Mouse (Mus musculus) kidney, adult 8-10 months (tissue): ENCODE data around the gene 1700014D04Rik.
"Not testable (repeated sequence)": the region's sequence is repeated elsewhere in the genome, so short reads cannot be mapped to it uniquely, and the experiment has no call there.

Source experiments
- DNase-seq, 2 experiments: peaks; one replicate each; pipeline ENCODE4 v3.0.0; 2022

The 1700014D04Rik gene

DNA sequence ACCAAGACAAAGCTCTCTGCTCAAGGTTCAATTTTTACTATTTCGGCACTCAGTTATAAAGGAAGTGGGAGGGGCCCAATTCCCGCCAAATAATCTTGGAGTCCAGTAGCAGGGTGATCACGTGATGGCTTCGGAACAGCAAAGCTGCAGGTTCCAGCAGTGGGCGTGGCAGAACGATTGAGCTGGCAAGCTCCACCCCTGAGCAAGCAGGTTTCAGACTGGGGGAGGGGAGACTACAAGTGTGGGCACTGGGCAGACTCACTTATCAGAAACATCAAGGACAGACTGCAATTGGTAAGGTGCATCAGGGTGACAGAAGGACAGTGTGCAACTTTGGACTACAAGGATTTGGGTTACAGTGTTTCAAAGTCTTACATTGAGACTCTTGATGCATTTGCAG lies 12.2 kb downstream of the 1700014D04Rik start:
- DNase-seq = peak in 1 of 2 experiments; percentile 6

GRCm38 (mm10) chr13:59733936-59734335 lies 12.6 kb downstream of the 1700014D04Rik start:
- no peak for DNase-seq

- no peak for DNase-seq
Measured at GRCm38 (mm10) chr13:59731652-59732051, 14.9 kb downstream of the 1700014D04Rik start, which contains the start of gene Spata31d1d. Gene Spata31d1d, minus strand, starts transcription at chr13:59731752.

GRCm38 (mm10) chr13:59728378-59729093 lies 18.0 kb downstream of the 1700014D04Rik start:
- peak; percentile 64 to 80 for DNase-seq

GRCm38 (mm10) chr13:59726139-59726867 lies 20.2 kb downstream of the 1700014D04Rik start:
- DNase-seq = no peak

- DNase-seq = not testable (repeated sequence)
Measured at GRCm38 (mm10) chr13:59722089-59722488, 24.5 kb downstream of the 1700014D04Rik start.

DNA sequence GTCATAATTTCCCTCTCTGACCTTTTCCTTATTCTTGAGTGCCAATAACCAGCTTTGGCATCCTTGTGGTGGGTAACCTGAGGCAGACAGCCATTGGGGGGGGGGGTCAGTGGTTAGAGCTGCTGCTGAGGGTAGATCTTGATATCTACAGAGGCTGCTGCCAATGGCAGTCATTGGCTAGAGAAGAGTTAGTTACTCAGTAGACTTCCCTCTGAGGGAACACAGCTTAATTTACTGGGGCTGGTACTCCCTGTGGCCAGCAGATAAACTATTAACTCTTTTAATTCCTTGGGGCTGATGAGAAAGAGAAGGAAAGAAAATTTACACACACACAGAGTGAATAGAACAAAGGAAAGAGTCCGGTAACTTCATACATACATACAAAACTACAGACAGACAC lies 27.1 kb downstream of the 1700014D04Rik start:
- no peak for DNase-seq

DNA sequence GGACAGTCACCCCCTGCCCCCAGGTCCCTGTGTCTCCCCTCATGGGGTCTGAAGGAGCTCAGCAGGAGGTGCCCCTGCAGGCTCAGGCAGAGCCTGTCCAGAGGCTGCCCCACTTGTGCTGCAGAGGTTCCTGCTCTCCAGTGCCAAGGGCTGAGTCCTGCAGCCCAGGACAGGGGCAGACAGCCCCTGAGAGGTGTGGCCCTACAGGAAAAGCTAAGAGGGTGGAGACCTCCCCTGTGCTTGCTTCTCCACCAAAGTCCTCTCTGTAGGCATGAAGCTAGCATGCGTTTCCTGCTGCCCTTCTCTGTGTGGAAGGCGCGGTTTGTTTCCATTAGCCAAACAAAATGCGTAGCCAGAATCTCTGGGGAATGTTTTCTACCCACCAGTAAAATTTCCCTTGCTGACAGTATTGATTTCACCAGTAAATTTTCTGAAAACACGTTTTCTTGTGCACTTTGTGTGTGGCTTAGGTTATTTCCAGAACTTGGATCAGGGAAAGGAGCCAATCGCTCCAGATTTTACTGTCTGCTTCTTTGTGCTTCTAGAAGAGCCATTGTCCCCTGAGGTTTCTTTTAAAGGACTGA lies 27.6 kb downstream of the 1700014D04Rik start:
- DNase-seq = peak in 1 of 2 experiments; percentile 15

GRCm38 (mm10) chr13:59713710-59714109 lies 32.8 kb downstream of the 1700014D04Rik start:
- no peak for DNase-seq

- not testable (repeated sequence) for DNase-seq
Measured at GRCm38 (mm10) chr13:59711984-59712383, 34.6 kb downstream of the 1700014D04Rik start, which contains the start of gene Spata31d1b. Gene Spata31d1b, plus strand, starts transcription at chr13:59712284.

DNA sequence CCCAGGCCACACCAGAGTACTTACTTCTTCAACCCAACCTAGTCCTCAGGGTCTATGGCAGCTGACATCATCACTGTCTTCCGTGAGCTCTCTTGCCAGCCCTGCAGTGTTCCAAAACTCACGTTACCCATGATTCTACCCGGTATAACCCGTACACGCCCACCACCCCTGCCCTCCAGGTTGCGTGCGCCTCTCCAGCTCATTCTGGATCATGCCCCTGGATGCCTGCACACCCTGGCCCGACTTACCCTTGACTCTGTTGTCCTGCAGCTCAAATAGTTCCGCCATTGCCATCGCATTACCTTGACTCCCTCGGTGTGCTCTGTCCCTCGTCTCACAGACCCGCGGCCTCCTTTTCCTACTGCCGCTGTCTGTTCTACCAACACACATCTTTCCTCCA lies 36.3 kb downstream of the 1700014D04Rik start, which contains the start of gene Spata31d1a:
Spata31d1a (minus strand) TSS at position 101 of the 400 bp plus-strand sequence.
- no peak for DNase-seq

- peak; percentile 28 to 33 for DNase-seq
Measured at GRCm38 (mm10) chr13:59704562-59704961, 42.0 kb downstream of the 1700014D04Rik start.

- no peak for DNase-seq
Measured at GRCm38 (mm10) chr13:59703514-59703913, 43.0 kb downstream of the 1700014D04Rik start.

DNA sequence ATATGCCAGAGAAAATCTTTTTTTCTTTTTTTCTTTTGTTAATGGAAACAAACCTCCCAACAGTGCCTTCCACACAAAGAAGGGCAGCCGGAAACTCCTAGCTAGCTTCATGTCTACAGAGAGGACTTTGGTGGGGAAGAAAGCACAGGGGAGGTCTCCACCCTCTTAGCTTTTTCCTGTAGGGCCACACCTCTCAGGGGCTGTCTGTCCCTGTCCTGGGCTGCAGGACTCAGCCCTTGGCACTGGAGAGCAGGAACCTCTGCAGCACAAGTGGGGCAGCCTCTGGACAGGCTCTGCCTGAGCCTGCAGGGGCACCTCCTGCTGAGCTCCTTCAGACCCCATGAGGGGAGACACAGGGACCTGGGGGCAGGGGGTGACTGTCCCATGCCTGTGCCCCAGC lies 46.4 kb downstream of the 1700014D04Rik start:
- not testable (repeated sequence) for DNase-seq

- DNase-seq = no peak
Measured at GRCm38 (mm10) chr13:59699131-59699530, 47.4 kb downstream of the 1700014D04Rik start.

GRCm38 (mm10) chr13:59695781-59696180 lies 50.8 kb downstream of the 1700014D04Rik start:
- no peak for DNase-seq

GRCm38 (mm10) chr13:59694008-59694407 lies 52.5 kb downstream of the 1700014D04Rik start, which contains the start of gene 4921517D22Rik:
Gene 4921517D22Rik, minus strand, starts transcription at chr13:59694108.
- DNase-seq = no peak

- no peak for DNase-seq
Measured at GRCm38 (mm10) chr13:59691478-59691877, 55.1 kb downstream of the 1700014D04Rik start.
